Mouse (Mus musculus): ENCODE measurements at regions not wholly inside any gene's neighbourhood (a gene's known extent, or its start where the extent isn't known, plus 50 kb on each side); places are given as distances from the start of the nearest gene placed in this dataset.

- H3K27me3 ChIP-seq = no peaks in the 10 kb centered on the region
- H3K9ac ChIP-seq = no peak overlapping the region
- H3K4me2 ChIP-seq = no peak overlapping the region
- no peaks in the 10 kb centered on the region for H3K4me1 ChIP-seq
- no peaks in the 10 kb centered on the region for H3K9me3 ChIP-seq
- no peaks in the 10 kb centered on the region for H3K36me3 ChIP-seq
- ATAC-seq (ENCODE audit: borderline replicate concordance, extremely low read depth, low FRiP score, low TSS enrichment) = no peak
- 69% methylated on average over 2 of the region's 2 CpGs for WGBS
- no peak overlapping the region for H3K27ac ChIP-seq
- no peak overlapping the region for H3K4me3 ChIP-seq
These were observed 205.8 kb downstream of the Fndc1 start for GRCm38 (mm10) chr17:7621262-7621661.

- no peak overlapping the region for H3K9ac ChIP-seq
- ATAC-seq (ENCODE audit: borderline replicate concordance, extremely low read depth, low FRiP score, low TSS enrichment) = no peak
- no peak overlapping the region for H3K4me3 ChIP-seq
- H3K9me3 ChIP-seq = no peaks in the 10 kb centered on the region
- H3K4me1 ChIP-seq = no peaks in the 10 kb centered on the region
- no peak overlapping the region for H3K4me2 ChIP-seq
- H3K27me3 ChIP-seq = no peaks in the 10 kb centered on the region
- no peak overlapping the region for H3K27ac ChIP-seq
- H3K36me3 ChIP-seq = no peaks in the 10 kb centered on the region
These were observed 206.9 kb downstream of the Fndc1 start for GRCm38 (mm10) chr17:7620166-7620565.

GRCm38 (mm10) chr17:7619641-7620040, 207.5 kb downstream of the Fndc1 start:
- Histone ChIP-seq H3K9me3 (no peaks in the 10 kb centered on the region), H3K4me2 (no peak overlapping the region), H3K9ac (no peak overlapping the region), H3K27ac (no peak overlapping the region), H3K4me3 (no peak overlapping the region), H3K27me3 (no peaks in the 10 kb centered on the region), H3K36me3 (no peaks in the 10 kb centered on the region), H3K4me1 (no peaks in the 10 kb centered on the region)
- no peak for ATAC-seq (ENCODE audit: borderline replicate concordance, extremely low read depth, low FRiP score, low TSS enrichment)
- 60% methylated on average over 5 of the region's 5 CpGs for WGBS

GRCm38 (mm10) chr17:7608046-7608445, 219.1 kb downstream of the Fndc1 start:
- no peak overlapping the region for H3K27ac ChIP-seq
- no peak overlapping the region for H3K4me3 ChIP-seq
- H3K9ac ChIP-seq = no peak overlapping the region
- ATAC-seq (ENCODE audit: borderline replicate concordance, extremely low read depth, low FRiP score, low TSS enrichment) = no peak
- H3K36me3 ChIP-seq = no peaks in the 10 kb centered on the region
- no peak overlapping the region for H3K4me2 ChIP-seq
- no peaks in the 10 kb centered on the region for H3K9me3 ChIP-seq
- H3K27me3 ChIP-seq = no peaks in the 10 kb centered on the region
- WGBS = 72% methylated on average over 11 of the region's 11 CpGs
- peaks cover 4% of the 10 kb centered on the region for H3K4me1 ChIP-seq

- H3K4me3 ChIP-seq = no peak overlapping the region
- H3K9ac ChIP-seq = no peak overlapping the region
- no peak overlapping the region for H3K27ac ChIP-seq
- WGBS = 74% methylated on average over 4 of the region's 4 CpGs
- H3K4me2 ChIP-seq = no peak overlapping the region
- H3K4me1 ChIP-seq = peaks cover 6% of the 10 kb centered on the region
- no peaks in the 10 kb centered on the region for H3K9me3 ChIP-seq
- no peak for ATAC-seq (ENCODE audit: borderline replicate concordance, extremely low read depth, low FRiP score, low TSS enrichment)
- no peaks in the 10 kb centered on the region for H3K27me3 ChIP-seq
- H3K36me3 ChIP-seq = no peaks in the 10 kb centered on the region
These were observed 219.7 kb downstream of the Fndc1 start for GRCm38 (mm10) chr17:7607431-7607830.

- ATAC-seq (ENCODE audit: borderline replicate concordance, extremely low read depth, low FRiP score, low TSS enrichment) = peak; percentile 78
- H3K27ac ChIP-seq = peak overlapping the region; percentile 72
- no peak overlapping the region for H3K9ac ChIP-seq
- H3K36me3 ChIP-seq = no peaks in the 10 kb centered on the region
- H3K4me2 ChIP-seq = no peak overlapping the region
- WGBS = 44% methylated on average over 5 of the region's 5 CpGs
- H3K9me3 ChIP-seq = no peaks in the 10 kb centered on the region
- no peaks in the 10 kb centered on the region for H3K27me3 ChIP-seq
- H3K4me1 ChIP-seq = peaks cover 25% of the 10 kb centered on the region
- no peak overlapping the region for H3K4me3 ChIP-seq
These were observed 219.7 kb upstream of the Unc93a2 start for GRCm38 (mm10) chr17:7604813-7605504.

GRCm38 (mm10) chr17:7604096-7604495, 218.8 kb upstream of the Unc93a2 start:
- Histone ChIP-seq H3K36me3 (no peaks in the 10 kb centered on the region), H3K9ac (no peak overlapping the region), H3K9me3 (no peaks in the 10 kb centered on the region), H3K4me2 (no peak overlapping the region), H3K27ac (peak overlapping the region; percentile 72), H3K27me3 (no peaks in the 10 kb centered on the region), H3K4me1 (peaks cover 30% of the 10 kb centered on the region), H3K4me3 (no peak overlapping the region)
- no peak for ATAC-seq (ENCODE audit: borderline replicate concordance, extremely low read depth, low FRiP score, low TSS enrichment)
- 85% methylated on average over 3 of the region's 3 CpGs for WGBS

- Histone ChIP-seq H3K4me2 (no peak overlapping the region), H3K9me3 (no peaks in the 10 kb centered on the region), H3K27ac (peak overlapping the region; percentile 56), H3K4me1 (peaks cover 37% of the 10 kb centered on the region), H3K27me3 (no peaks in the 10 kb centered on the region), H3K36me3 (no peaks in the 10 kb centered on the region), H3K9ac (no peak overlapping the region), H3K4me3 (no peak overlapping the region)
- ATAC-seq (ENCODE audit: borderline replicate concordance, extremely low read depth, low FRiP score, low TSS enrichment) = peak; percentile 76; the same call in 1 of the 2 replicates
- 31% methylated on average over 2 of the region's 2 CpGs for WGBS
These were observed 215.3 kb upstream of the Unc93a2 start for GRCm38 (mm10) chr17:7600555-7600954.

GRCm38 (mm10) chr17:7597481-7597880, 212.2 kb upstream of the Unc93a2 start:
- Histone ChIP-seq H3K9ac (no peak overlapping the region), H3K4me2 (no peak overlapping the region), H3K4me3 (no peak overlapping the region), H3K36me3 (no peaks in the 10 kb centered on the region), H3K9me3 (no peaks in the 10 kb centered on the region), H3K4me1 (peaks cover 38% of the 10 kb centered on the region), H3K27me3 (no peaks in the 10 kb centered on the region), H3K27ac (no peak overlapping the region)
- ATAC-seq (ENCODE audit: borderline replicate concordance, extremely low read depth, low FRiP score, low TSS enrichment) = no peak
- WGBS = 48% methylated on average over 2 of the region's 2 CpGs

- 0 out of 2 replicates have a peak, but pooled peaks cover 17% of the 10 kb centered on the region for H3K4me1 ChIP-seq
- no peak overlapping the region for H3K9ac ChIP-seq
- no peak overlapping the region for H3K4me2 ChIP-seq
- H3K9me3 ChIP-seq = no peaks in the 10 kb centered on the region
- WGBS = 15% methylated on average over 3 of the region's 3 CpGs
- no peak overlapping the region for H3K27ac ChIP-seq
- H3K36me3 ChIP-seq = no peaks in the 10 kb centered on the region
- ATAC-seq (ENCODE audit: borderline replicate concordance, extremely low read depth, low FRiP score, low TSS enrichment) = no peak; the same call in 1 of the 2 replicates
- no peaks in the 10 kb centered on the region for H3K27me3 ChIP-seq
- H3K4me3 ChIP-seq = no peak overlapping the region
These were observed 209.5 kb upstream of the Unc93a2 start for GRCm38 (mm10) chr17:7594801-7595200.

- 0 out of 2 replicates have a peak, but pooled peaks cover 7% of the 10 kb centered on the region for H3K4me1 ChIP-seq
- no peak for ATAC-seq (ENCODE audit: borderline replicate concordance, extremely low read depth, low FRiP score, low TSS enrichment)
- H3K27me3 ChIP-seq = no peaks in the 10 kb centered on the region
- 66% methylated on average over 4 of the region's 4 CpGs for WGBS
- H3K9ac ChIP-seq = no peak overlapping the region
- no peaks in the 10 kb centered on the region for H3K9me3 ChIP-seq
- no peak overlapping the region for H3K27ac ChIP-seq
- H3K36me3 ChIP-seq = no peaks in the 10 kb centered on the region
- no peak overlapping the region for H3K4me3 ChIP-seq
- no peak overlapping the region for H3K4me2 ChIP-seq
These were observed 207.2 kb upstream of the Unc93a2 start for GRCm38 (mm10) chr17:7592491-7592890.

- WGBS = 69% methylated on average over 4 of the region's 4 CpGs
- no peaks in the 10 kb centered on the region for H3K9me3 ChIP-seq
- no peaks in the 10 kb centered on the region for H3K4me1 ChIP-seq
- H3K27ac ChIP-seq = no peak overlapping the region
- 0 out of 2 replicates have a peak, but pooled peaks have one; percentile 14 for ATAC-seq (ENCODE audit: borderline replicate concordance, extremely low read depth, low FRiP score, low TSS enrichment)
- H3K27me3 ChIP-seq = no peaks in the 10 kb centered on the region
- no peak overlapping the region for H3K4me3 ChIP-seq
- no peak overlapping the region for H3K4me2 ChIP-seq
- H3K9ac ChIP-seq = no peak overlapping the region
- H3K36me3 ChIP-seq = no peaks in the 10 kb centered on the region
These were observed 197.7 kb upstream of the Unc93a2 start for GRCm38 (mm10) chr17:7582866-7583398.
